Mouse (Mus musculus) left cerebral cortex, postnatal 25 days (tissue): ENCODE measurements around the gene Yjefn3. TPM values are rescaled to one million over a fixed set of nuclear protein-coding genes. Genes with fewer than 3 reads are reported as not detected.

ENCODE experiments used
- DNase-seq, 2 experiments: peaks; one replicate each; pipeline ENCODE4 v3.0.0; 2022; ENCODE audit warnings: low spot score in 2 of 2, mixed read lengths in 1 of 2
- intact Hi-C: fragments of 180-260 bp; cut with DNase I; formaldehyde crosslinking; loops from one replicate; pipeline ENCODE4 v1.15.1; 2025
- total RNA-seq, 2 experiments: library from RNA; stranded (reverse); gene quantifications; 2 replicates each; pipeline ENCODE4 v1.2.3; 2021

The Yjefn3 gene
- total RNA-seq, 2 experiments from 2014 or later: 21.6 to 23.7 TPM

- intact Hi-C loops: no loop called here
- DNase-seq: no peak
These were observed 51.5 kb downstream of the Yjefn3 start for GRCm38 (mm10) chr8:69850926-69851506.

- DNase-seq: no peak
- intact Hi-C loops: no loop called here
These were observed 52.6 kb downstream of the Yjefn3 start for GRCm38 (mm10) chr8:69849899-69850298.

DNA sequence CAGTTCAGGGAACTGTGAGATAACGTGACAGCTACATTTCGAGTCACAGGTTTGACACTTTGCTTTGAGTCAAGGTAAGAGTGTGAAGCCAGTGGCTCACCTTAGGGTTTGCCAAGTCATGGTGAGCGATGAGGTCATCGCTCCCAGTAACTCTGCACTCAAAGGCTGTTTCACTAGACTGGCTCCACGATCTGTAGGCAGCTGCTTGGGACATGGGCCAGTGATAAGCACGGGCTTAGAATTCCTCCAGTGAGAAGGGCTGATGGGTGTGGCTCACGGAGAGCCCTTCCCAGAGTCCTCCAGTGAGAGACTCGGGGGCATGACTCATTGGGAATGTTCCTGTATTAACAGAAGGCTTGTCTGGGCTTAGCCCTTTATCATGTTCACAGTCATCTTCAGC, 53.6 kb downstream of the Yjefn3 start:
- intact Hi-C loops: no loop called here
- DNase-seq: no peak

DNA sequence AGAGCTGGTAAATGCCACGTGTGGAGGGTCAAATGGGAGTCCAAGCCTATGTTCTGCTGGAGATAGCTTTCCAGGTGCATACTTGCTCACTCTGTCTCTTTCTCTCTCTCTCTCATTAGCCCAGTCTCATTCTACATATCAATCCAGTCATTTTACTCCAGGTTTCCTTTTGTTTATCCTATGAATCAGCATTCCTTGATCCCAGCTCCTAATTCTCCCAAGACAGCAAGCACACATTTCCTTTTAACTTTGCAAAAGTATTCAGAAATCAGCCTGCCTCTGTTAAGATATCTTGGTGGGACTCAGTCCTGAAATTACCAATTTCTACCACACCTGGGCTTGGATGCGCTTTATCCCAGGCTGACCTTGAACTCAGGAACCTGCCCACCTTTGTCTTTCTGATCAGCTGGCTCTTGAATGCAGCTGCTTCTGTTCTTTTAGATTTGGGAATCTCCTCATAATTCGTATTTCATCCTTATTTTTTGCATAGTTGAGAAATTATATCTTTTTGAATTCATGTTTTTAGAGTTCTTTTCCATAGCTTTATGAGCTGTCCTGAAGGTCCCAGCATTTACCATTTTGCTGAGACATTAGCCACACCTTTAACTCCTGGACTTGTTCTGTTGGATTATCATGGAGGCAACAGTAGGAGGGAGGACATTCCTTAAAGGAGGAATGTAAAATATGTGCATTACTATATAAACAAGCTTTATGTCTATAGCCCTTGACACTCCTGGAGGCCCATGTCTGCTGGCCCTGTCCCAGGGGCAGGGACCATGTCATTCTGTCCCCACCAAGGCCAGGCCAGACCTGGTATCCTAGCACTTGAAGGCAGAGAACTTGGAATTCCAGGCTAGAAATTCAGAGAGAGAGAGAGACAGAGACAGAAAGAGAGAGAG, 55.1 kb downstream of the Yjefn3 start:
- DNase-seq: no peak
- intact Hi-C loops: no loop called here

Other genes with a start within 250 kb of the Yjefn3 start
- gene Zfp964, start 248.2 kb downstream of the Yjefn3 start, total RNA-seq: 1 to 10 TPM; 3.1 to 4.9 TPM
- gene Zfp869, start 192.0 kb downstream of the Yjefn3 start, total RNA-seq: 10 to 100 TPM; 18.3 to 18.7 TPM
- gene Zfp963, start 152.7 kb downstream of the Yjefn3 start, total RNA-seq: 1 to 10 TPM; 4.0 to 4.3 TPM
- 1 to 10 TPM in 1 of 2 experiments, under 1 TPM in 1; 0.73 to 1.1 TPM for gene Gm20422, start 127.8 kb downstream of the Yjefn3 start, total RNA-seq
- 10 to 100 TPM; 36.4 to 40.1 TPM for gene Atp13a1, start 111.5 kb downstream of the Yjefn3 start, total RNA-seq
- 10 to 100 TPM; 28.9 to 31.8 TPM for gene Zfp866, start 111.5 kb downstream of the Yjefn3 start, total RNA-seq
- gene Gmip, start 94.0 kb downstream of the Yjefn3 start, total RNA-seq: 10 to 100 TPM in 1 of 2 experiments, 1 to 10 TPM in 1; 9.4 to 17.9 TPM
- gene Lpar2, start 80.3 kb downstream of the Yjefn3 start, total RNA-seq: under 1 TPM; 0.48 to 0.60 TPM
- gene Pbx4, start 70.2 kb downstream of the Yjefn3 start, total RNA-seq: 10 to 100 TPM; 16.9 to 17.4 TPM
- 1 to 10 TPM in 1 of 2 experiments, under 1 TPM in 1; 0.76 to 1.1 TPM for gene Cilp2, start 15.0 kb downstream of the Yjefn3 start, total RNA-seq
- under 1 TPM; 0.53 to 0.66 TPM for gene Tssk6, start 528 bp downstream of the Yjefn3 start, total RNA-seq
- 100 to 1,000 TPM; 153 to 154 TPM for gene Ndufa13, start 154 bp downstream of the Yjefn3 start, total RNA-seq
- 10 to 100 TPM; 24.0 to 27.9 TPM for gene Gatad2a, start 93.7 kb upstream of the Yjefn3 start, total RNA-seq
- 10 to 100 TPM; 78.9 to 80.3 TPM for gene Mau2, start 140.0 kb upstream of the Yjefn3 start, total RNA-seq
- 10 to 100 TPM; 46.5 to 47.5 TPM for gene Sugp1, start 140.1 kb upstream of the Yjefn3 start, total RNA-seq
- 1 to 10 TPM; 3.0 to 3.4 TPM for gene Tm6sf2, start 170.2 kb upstream of the Yjefn3 start, total RNA-seq
- gene Hapln4, start 180.7 kb upstream of the Yjefn3 start, total RNA-seq: 10 to 100 TPM; 62.6 to 71.8 TPM
- gene Ncan, start 218.2 kb upstream of the Yjefn3 start, total RNA-seq: 100 to 1,000 TPM; 219 to 220 TPM
- 10 to 100 TPM; 21.7 to 21.9 TPM for gene Nr2c2ap, start 228.6 kb upstream of the Yjefn3 start, total RNA-seq
- 10 to 100 TPM; 10.2 to 12.4 TPM for gene Rfxank, start 236.4 kb upstream of the Yjefn3 start, total RNA-seq
- gene Borcs8, start 236.8 kb upstream of the Yjefn3 start, total RNA-seq: 10 to 100 TPM; 46.8 to 51.0 TPM
- gene Mef2b, start 237.0 kb upstream of the Yjefn3 start, total RNA-seq: under 1 TPM in 1 of 2 experiments, not detected in 1; 0.57 TPM